Mouse (Mus musculus) neural tube, embryonic 12.5 days (tissue): ENCODE measurements around the gene Sprtn. TPM values are rescaled to one million over a fixed set of nuclear protein-coding genes. Genes with fewer than 3 reads are reported as not detected.

Source experiments
- ATAC-seq: fragments of 200-750 bp; cut with Nextera tagmentation; 2 replicates; pipeline ENCODE4 v1.8.0; 2017; ENCODE audit warnings: low read depth, mild to moderate bottlenecking, moderate TSS enrichment, moderate library complexity; ENCODE audit not compliant: low FRiP score
- H3K27ac ChIP-seq: fragments of 300-500 bp; sonication (generic); 2 replicates; pipeline ENCODE4 v1.5.1; 2016
- H3K27me3 ChIP-seq: fragments of 300-500 bp; sonication (generic); replicated peaks from 2 replicates; pipeline ENCODE4 v1.6.1; 2016; ENCODE audit warnings: mild to moderate bottlenecking
- H3K36me3 ChIP-seq: fragments of 300-500 bp; sonication (generic); 2 replicates; pipeline ENCODE4 v1.6.1; 2016; ENCODE audit warnings: mild to moderate bottlenecking
- H3K4me1 ChIP-seq: fragments of 300-500 bp; sonication (generic); 2 replicates; pipeline ENCODE4 v1.6.1; 2016
- H3K4me2 ChIP-seq: fragments of 300-500 bp; sonication (generic); replicated peaks from 2 replicates; pipeline ENCODE4 v1.6.1; 2016; ENCODE audit warnings: mild to moderate bottlenecking
- H3K4me3 ChIP-seq: fragments of 300-500 bp; sonication (generic); 2 replicates; pipeline ENCODE4 v1.5.1; 2016
- H3K9ac ChIP-seq: fragments of 300-500 bp; sonication (generic); 2 replicates; pipeline ENCODE4 v1.6.1; 2016; ENCODE audit warnings: mild to moderate bottlenecking
- H3K9me3 ChIP-seq: fragments of 300-500 bp; sonication (generic); 2 replicates; pipeline ENCODE4 v1.6.1; 2016; ENCODE audit warnings: mild to moderate bottlenecking
- WGBS: fragments of 180-500 bp; shearing (Covaris S2); methylation state at CpG from one replicate; pipeline ENCODE4 v1.1.7; 2016; 5-methylcytosine and 5-hydroxymethylcytosine counted together
- polyA plus RNA-seq: library from polyadenylated mRNA; unstranded; fragments of >200 nt; fragmentation: Nextera tagmentation; extraction: Ambion mirVana; gene quantifications from 2 replicates; pipeline ENCODE4 v1.2.1, GENCODE M21; 2016

Gene Sprtn
- polyA plus RNA-seq, 1 experiment from 2014 or later = 15.1 TPM

DNA sequence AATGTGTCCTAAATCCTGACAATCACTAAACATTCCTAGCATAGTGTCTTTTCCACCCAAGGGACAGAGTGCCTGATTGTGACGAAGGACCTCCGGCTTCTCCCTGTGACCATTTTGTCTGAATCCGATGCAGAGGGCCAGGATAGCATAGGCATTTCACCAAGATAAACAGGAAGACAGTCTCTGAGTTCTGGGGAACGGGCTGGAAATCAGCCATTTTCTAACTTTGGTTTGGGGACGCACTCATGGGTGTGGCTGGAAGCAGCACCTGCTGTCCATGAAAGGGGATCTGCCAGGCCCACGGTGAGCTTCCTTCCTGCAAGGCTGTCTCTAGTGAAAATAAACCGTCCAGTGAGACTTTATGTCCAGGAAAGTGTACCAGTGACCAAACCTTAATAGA lies 55.5 kb downstream of the Sprtn start:
- Histone ChIP-seq H3K9ac (no peak overlapping the region), H3K4me2 (no peak overlapping the region), H3K36me3 (peaks cover 3% of the 10 kb centered on the region; the same call in 1 of the 2 replicates), H3K4me1 (peaks cover 15% of the 10 kb centered on the region), H3K27me3 (no peaks in the 10 kb centered on the region), H3K4me3 (no peak overlapping the region), H3K9me3 (no peaks in the 10 kb centered on the region), H3K27ac (no peak overlapping the region)
- 92% methylated on average over 7 of the region's 7 CpGs for WGBS
- ATAC-seq = no peak

DNA sequence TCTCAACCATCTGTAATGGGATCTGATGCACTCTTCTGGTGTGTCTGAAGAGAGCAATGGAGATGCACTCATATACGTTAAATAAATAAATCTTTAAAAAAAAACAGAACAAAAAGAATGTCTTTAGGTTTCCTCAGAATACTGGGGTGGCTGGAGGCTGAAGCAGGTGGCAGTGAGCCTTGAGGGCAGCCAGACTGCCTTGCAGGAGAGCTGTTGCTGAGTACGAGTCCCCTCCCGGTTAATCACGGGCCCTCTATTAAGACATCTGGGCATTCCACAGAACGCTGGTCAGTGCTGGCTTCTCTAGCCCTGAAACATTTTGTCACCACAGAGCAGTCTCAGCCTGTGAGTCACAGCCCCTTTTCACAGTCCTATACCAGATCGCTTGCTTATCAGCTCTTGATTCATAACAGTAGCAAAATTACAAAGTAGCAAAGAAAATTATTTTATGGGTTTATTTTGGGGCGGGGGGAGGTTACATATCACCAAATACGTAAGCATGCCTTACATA lies 56.9 kb downstream of the Sprtn start:
- Histone ChIP-seq H3K27me3 (0 out of 2 replicates have a peak, but pooled peaks cover under 1% of the 10 kb centered on the region), H3K4me3 (no peak overlapping the region), H3K4me2 (no peak overlapping the region), H3K4me1 (peaks cover 15% of the 10 kb centered on the region), H3K9ac (no peak overlapping the region), H3K9me3 (no peaks in the 10 kb centered on the region), H3K36me3 (peaks cover 3% of the 10 kb centered on the region; the same call in 1 of the 2 replicates), H3K27ac (no peak overlapping the region)
- WGBS = 83% methylated on average over 8 of the region's 8 CpGs
- ATAC-seq = no peak

Other genes with a start within 250 kb of the Sprtn start
- 26.8 and 27.4 TPM in 2 replicates for gene 2310022B05Rik, start 234.5 kb upstream of the Sprtn start, polyA plus RNA-seq
- 62.5 and 64.0 TPM in 2 replicates for gene Ttc13, start 175.9 kb upstream of the Sprtn start, polyA plus RNA-seq
- gene Arv1, start 175.7 kb upstream of the Sprtn start, polyA plus RNA-seq = 33.0 and 35.9 TPM in 2 replicates
- 8.9 and 11.2 TPM in 2 replicates for gene Fam89a, start 146.1 kb upstream of the Sprtn start, polyA plus RNA-seq
- gene Trim67, start 104.8 kb upstream of the Sprtn start, polyA plus RNA-seq = 14.3 and 15.1 TPM in 2 replicates
- 111 and 113 TPM in 2 replicates for gene Gnpat, start 34.9 kb upstream of the Sprtn start, polyA plus RNA-seq
- gene 2810004N23Rik, start 34.8 kb upstream of the Sprtn start, polyA plus RNA-seq = 40.2 and 42.6 TPM in 2 replicates
- gene Exoc8, start 181 bp upstream of the Sprtn start, polyA plus RNA-seq = 15.4 and 17.3 TPM in 2 replicates
- gene Egln1, start 51.4 kb downstream of the Sprtn start, polyA plus RNA-seq = 17.4 and 18.2 TPM in 2 replicates
- gene Tsnax, start 115.1 kb downstream of the Sprtn start, polyA plus RNA-seq = 141 and 142 TPM in 2 replicates
- gene Disc1, start 156.3 kb downstream of the Sprtn start, polyA plus RNA-seq = 1.7 and 1.8 TPM in 2 replicates